Mouse (Mus musculus) adrenal gland, postnatal 36 days (tissue): ENCODE measurements around the gene Trir. TPM values are rescaled to one million over a fixed set of nuclear protein-coding genes. Genes with fewer than 3 reads are reported as not detected.
A peak's percentile ranks its signal among the peaks of the same experiment; 100 is the strongest.

Experiments used
- DNase-seq, 2 experiments: peaks; one replicate each; pipeline ENCODE4 v3.0.0; 2021; ENCODE audit warnings: mixed read lengths in 1 of 2
- total RNA-seq, 2 experiments: library from RNA; stranded (reverse); gene quantifications; 2 replicates each; pipeline ENCODE4 v1.2.3; 2021

Gene Trir
- total RNA-seq, 2 experiments from 2014 or later: 157 to 178 TPM

DNA sequence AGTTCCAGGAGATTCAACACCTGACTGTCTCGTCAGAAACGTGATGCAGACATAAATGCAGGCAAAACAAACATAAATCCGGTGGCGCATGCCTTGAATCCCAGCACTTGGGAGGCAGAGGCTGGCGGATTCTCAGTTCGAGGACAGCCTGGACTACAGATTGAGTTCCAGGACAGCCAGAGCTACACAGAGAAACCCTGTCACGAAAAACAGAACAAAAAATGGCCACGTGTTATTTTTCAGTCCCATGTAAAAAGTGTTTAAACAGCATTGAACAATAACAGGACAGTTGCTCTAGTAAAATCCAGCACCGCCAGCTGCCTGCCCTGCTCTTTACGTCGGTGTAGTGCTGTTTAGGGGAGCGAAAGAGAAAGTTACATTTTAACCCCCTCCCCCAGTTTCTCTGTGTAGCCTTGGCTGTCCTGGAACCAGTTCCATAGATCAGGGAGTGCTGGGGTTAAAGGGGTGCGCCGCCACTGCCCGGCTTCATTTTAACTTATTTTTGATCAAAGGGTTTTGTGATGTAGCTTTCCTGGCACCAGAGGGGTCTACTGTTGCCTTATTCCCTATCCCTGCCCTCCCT, 9.2 kb downstream of the Trir start:
- peak; percentile 31 to 35 for DNase-seq

DNA sequence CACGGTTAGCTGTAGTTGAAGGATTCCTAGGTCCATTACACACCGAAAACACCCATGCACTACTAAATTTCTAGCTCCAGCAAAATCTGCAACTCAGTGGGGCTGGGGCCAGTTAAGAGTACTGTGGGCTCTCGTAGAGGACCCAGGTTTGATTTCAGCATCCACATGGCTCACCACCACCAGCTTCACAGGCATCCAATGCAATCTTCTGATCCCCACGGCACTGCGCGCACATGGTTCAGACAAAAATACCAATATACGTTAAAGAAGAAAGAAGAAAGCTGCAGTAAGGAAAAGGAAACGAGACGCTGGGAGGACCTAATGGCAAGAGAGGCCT, 9.7 kb downstream of the Trir start:
- DNase-seq: no peak

DNA sequence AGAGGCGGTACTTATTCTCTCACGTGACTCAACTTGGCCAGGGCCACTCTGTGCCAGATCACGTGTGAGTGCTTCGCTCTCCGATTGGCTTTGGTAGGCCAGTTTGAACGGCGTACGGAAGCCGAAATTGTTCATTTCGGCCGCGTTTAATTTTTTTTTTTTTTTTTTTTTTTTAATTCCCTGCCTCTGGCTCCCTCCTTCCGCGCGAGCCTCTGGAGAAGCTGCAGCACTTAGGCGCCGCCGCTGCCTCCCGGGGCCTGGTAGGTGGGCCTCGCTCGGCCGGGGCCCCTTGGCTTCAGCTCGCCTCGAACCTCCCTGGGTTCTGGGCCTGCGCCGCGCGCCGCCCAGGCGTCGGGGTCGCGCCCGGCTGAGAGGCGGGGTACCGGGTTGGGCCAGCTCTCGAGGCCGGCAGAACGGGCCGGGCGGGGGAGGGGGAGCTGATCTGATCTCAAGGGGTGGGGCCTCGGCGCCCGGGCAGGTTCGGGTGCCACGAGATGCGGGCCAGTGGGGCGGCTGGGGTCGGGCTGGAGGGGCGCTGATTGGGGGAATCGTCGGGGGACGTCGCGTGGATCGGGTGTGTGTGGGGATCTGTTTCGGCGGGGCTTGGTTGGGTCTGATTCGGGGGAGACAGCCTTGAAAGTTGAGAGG, 10.2 kb downstream of the Trir start, which contains the start of gene Tnpo2:
Gene Tnpo2, plus strand, starts transcription at position 198 of the 648 bp plus-strand sequence.
- peak; percentile 92 to 95 for DNase-seq

DNA sequence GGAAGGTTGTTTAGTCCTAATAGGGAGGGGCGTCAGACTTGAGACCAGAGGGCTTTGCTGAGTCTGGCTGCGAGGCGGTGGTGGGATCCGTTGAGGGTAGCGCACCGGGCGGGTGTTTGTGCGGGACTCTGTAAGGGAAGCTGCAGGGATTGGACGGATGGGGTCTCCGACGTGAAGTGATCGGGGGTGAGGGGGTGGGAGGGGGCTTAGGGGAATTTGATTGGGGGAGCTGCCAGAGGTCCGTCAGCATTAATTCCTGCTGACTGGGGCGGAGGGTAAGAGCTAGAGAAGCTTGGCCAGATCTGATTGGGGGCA, 10.7 kb downstream of the Trir start:
- no peak for DNase-seq

DNA sequence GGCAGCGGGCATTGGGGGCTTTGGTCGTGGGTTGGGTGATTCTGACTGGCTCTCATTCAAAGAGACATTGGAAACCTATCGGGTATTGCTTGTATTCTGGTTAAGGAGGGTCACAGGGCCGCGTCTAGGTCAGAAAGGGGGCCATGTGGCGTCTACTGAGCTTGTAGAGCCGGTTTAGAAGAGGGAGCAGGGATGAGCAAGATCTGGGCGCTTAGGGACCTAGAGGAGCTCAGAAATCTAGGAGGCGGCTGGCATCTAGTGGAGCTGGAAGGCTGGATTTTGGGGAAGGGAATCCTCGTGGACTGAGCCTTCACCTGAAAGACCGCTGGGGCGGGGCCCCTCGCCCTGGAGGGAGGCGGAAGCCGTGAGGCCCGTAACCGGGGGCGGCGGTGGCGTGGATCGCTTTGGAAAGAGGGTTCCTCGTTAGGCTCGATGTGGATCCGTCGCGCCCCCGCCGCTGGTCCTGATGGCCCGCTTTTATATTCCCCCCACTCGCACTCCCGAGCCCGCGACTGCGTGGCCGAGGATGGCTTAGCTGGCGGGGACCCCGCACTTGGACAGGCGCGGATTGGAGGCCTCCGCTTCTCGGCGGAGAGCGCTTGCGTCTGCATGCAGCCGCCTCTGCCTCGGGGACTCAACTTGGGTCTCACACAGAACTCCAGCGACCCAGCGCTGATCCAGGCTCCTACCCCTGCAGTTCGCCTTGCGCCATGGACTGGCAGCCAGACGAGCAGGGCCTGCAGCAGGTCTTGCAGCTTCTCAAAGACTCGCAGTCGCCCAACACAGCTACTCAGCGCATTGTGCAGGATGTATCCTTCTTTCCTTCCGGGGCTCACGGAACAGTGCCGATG, 11.3 kb downstream of the Trir start:
- peak; percentile 64 to 70 for DNase-seq

DNA sequence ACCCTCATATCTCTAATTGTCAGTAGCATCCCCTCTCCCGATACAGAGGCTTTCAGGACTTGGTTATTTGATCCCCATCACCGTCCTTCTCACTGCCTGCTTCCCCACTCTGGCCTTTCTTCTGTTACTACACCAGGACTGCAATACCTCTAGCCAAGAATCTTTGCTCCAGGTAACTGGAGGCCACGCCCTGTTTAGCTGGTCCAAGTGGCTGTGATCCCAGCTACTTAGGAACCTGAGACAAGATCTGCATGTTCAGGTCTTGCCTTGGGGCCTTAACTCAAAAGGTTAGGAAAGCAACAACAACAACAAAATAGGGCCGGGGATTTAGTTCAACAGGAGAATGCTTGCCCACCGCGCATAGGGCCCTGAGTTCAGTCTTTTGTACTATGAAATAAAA, 17.0 kb downstream of the Trir start:
- DNase-seq: no peak

DNA sequence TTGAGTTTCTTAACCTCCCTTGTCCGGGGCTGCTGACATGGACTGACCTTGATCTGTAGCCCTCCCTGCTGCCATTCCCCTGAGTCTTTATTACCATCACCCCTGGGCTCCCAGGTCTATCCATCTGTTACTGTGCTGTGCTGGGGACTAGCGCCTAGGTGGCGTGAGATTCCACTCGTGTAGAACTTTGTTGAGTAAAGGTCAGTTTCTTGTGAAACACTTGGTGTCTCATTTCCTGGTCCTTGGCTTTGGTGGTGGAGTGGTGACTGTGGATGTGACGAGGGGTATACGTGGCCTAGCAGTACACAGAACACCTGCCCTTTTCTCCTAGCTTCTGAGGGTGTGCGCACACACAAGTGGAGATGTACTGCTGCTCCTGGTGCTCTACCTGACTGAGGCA, 30.7 kb downstream of the Trir start:
- DNase-seq: peak in 1 of 2 experiments; percentile 36

DNA sequence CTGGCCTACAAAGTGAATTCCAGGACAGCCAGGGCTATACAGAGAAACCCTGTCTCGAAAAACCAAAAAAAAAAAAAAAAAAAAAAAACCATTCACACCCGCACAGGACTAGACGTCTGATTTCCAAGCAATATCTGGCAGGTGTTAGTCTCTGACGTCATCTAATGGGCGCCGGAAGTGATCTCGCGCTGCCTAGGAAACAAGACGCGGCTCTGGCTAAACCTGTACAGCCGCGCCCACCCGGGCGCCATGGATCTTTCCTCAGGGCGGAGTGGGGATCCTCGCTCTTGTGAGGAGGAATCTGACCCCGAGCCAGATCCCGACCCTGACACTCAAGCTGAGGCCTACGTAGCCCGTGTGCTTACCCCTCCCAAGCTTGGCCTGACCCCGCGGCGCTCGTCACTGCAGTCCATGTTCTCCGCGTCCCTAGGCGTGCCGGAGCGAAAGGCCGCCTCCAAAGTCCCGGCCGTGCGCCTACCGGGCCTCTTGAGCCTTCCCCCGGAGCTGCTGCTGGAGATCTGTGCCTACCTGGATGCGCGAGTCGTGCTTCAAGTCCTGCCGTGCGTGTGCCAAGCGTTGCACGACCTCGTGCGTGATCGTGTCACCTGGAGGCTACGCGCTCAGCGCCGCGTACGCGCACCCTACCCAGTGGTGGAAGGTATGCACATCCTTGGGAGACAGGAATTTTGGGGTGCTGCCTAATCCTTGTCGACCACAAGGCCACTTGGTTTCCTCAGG, 33.4 kb downstream of the Trir start, which contains the start of gene Fbxw9:
Gene Fbxw9, plus strand, starts transcription at position 177 of the 738 bp plus-strand sequence.
- peak; percentile 89 to 91 for DNase-seq

DNA sequence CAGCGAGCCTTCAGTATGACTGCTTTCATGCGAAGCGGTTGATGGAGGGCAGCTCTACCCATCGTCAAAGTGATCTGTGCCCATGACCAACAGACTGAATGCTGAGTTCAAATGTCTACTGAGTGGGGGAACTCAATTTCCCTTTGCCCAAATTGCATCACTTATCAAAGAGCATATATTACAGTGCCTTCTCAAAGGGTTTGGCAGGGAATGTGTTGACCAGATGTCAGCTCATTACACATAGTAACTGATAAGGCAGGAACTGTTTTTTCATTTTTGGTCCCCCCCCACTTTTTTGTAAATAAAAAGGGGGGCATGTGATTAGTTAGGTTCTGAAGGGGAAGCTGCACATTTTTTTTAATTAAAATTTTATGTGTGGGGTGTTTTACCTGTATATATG, 36.0 kb downstream of the Trir start:
- no peak for DNase-seq

DNA sequence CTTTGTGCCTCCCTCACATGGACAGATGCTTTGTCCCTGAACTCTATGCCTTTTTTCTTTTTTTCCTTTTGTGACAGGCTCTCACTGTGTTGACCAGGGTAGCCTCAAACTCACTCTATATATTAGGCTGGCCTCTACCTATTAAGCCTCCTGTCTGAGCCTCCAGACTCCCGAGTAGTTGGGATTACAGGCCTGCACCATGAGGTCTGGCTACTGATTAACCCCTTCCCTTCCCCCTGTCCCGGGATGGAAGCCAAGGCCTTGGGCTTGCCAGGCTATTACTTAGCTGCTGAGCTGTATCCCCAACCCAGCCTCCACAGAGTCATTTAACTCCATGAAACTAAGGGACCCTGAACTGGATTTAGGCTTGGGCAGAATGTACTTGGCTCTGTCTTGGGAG, 38.6 kb downstream of the Trir start:
- no peak for DNase-seq

DNA sequence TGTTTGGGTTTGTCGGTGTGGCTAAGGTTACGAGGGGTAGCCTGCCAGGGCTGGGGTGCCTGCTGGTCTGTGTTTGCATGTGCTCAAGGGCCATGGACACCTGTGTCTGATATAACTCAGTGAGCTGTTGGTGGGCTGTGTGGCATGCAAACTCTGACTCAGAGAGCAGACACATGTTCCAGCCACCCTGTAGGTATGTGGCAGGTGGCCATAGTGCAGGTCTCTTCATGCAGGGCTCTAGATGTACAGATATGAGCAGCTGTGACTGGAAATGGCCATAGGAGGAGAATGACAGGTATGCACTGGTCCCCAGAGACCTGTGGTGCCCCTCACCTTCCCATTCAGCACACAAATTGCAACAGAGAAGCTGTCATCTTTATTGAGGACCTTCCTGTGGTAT, 40.5 kb downstream of the Trir start:
- DNase-seq: no peak

DNA sequence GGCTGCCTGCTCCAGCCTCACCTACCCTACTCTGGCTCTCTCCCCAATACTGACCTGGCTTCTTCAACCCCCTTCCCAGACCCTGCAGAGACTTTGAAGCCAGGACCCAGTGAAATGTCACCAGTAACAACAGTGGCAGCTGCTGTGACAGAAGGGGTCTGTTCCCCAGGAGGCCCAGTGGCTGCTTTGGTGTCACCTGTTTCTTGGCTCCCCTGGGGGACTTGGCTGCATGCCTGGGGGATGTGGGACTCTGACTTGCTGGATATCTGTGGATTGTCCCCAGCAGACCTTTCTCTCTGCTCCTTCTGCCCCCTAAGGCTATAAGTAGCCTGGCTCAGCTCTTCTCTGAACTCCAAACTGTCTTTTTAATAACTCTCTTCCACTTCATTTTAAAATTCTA, 41.4 kb downstream of the Trir start, which contains the start of gene Gm5741:
Gene Gm5741, minus strand, starts transcription at position 1 of the 400 bp plus-strand sequence.
- DNase-seq: no peak

DNA sequence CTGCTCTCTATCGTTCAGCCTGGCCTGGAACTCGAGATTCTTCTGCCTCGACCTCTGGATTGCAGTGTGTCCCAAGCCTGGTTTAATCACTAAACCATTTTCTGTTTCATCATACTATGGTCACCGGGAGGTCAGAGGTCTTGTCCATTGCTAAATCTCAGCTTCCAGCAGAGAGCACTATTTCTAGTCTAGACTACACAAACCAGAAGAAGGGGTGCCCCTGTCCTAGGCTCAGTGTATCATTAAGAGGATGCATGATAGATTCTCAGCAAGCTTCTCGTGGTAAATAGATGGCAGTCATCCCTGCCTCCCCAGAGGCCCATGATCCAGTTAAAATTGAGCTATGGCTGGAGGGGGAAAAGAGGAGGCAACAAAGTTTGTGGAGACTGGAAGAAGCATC, 44.4 kb downstream of the Trir start:
- no peak for DNase-seq

DNA sequence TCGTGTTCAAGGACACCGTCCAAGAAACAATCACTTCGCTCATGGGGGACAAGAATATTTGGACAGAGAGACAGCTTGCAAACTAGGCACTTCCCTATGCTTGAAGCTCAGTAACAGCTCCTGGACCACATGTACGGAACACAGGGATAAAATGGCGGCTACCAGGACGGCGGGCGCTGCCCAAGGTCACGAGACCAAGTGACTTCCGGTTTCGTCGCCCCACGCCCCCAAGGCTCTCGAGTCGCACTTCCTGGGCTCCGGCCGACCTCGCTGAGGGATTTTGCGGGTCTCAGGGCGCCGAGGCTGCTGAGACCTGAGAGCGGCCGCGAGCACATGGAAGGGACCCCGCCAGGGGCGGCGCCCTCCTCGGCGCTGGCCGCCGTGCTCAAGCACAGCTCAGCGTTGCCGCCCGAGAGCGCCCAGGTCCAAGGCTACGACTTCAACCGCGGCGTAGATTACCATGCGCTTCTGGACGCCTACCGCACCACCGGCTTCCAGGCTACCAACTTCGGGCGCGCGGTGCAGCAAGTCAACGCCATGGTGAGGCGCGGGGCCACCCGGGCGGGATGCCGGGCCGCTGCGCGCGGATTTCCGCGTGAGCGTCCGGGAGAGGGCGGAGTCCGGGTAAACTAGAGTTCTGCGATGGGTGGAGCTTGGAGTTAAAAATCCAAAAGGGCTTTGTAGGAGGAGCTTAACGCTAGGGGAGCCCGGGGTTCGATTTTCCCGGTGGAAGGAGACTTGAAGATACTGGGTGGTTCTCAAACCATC, 45.1 kb downstream of the Trir start, which contains the start of gene Dhps:
Gene Dhps, plus strand, starts transcription at position 244 of the 768 bp plus-strand sequence.
- DNase-seq: peak; percentile 93 to 94

DNA sequence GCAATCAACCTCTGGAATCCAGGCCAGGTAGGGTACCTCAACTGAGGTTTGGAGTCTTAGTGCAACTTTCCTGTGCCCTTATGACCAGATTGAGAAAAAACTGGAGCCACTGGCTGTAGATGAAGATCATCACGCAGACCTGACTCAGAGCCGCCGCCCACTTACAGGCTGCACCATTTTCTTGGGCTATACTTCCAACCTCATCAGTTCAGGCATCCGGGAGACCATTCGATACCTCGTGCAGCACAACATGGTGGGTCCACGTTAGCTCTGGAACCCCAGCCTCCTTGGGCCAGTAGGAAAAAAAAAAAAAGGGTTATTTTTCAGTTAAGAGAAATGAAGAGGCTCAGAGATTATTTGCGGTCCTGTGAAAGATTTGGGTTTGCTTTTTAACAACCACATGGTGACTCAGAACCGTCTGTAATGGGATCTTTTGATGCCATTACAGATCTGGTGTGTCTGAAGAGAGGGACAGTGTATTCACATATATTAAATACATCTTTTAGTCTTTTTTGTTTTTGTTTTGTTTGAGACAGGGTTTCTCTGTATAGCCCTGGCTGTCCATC, 45.8 kb downstream of the Trir start:
- DNase-seq: peak in 1 of 2 experiments; percentile 24

DNA sequence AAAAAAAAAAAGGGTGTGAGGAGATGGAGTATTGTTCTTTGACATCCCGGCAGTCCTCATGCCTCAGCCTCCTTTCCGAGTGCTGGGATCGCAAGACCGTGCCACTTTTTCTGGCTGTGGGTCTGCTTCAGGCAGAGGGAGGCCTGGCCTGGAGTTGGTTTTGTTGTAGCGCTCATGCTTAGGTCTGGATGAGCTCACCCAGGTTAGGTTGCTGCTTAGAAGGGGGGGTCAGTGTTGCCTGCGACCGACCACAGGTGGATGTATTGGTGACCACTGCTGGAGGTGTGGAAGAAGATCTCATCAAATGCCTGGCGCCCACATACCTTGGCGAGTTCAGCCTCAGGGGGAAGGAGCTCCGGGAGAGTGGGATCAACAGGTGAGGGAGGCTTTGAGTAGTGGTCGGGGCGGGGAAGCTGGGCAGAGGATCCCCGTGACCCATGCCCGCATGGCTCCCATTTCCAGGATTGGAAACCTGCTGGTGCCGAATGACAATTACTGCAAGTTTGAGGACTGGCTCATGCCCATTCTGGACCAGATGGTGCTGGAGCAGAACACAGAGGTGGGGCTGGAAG, 46.5 kb downstream of the Trir start:
- DNase-seq: no peak

DNA sequence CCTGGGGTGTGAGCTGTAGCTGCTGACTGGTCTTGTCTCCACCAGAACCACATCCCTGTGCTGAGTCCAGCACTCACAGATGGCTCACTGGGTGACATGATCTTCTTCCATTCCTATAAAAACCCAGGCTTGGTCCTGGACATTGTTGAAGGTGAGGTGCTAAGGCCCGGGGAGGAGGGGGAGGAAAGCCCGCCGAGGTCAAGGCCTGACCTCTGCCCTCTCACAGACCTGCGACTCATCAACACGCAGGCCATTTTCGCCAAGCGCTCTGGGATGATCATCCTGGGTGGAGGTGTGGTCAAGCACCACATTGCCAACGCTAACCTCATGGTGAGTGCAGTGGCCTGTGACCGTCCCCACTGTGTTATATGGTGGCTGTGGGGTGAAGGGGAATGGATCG, 47.5 kb downstream of the Trir start:
- DNase-seq: no peak

DNA sequence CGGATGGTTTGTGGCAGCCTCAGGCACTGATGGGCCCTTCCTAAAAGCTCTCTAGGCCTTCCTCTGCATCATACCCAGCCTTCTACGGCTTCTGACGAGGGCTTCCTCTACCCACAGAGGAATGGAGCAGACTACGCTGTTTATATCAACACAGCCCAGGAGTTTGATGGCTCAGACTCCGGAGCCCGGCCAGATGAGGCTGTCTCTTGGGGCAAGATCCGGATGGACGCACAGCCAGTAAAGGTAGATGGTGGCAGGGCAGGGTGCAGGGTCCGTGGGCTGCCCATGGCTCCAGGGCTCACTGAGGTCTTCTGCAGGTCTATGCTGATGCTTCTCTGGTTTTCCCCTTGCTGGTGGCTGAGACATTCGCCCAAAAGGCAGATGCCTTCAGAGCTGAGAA, 48.0 kb downstream of the Trir start:
- DNase-seq: no peak

DNA sequence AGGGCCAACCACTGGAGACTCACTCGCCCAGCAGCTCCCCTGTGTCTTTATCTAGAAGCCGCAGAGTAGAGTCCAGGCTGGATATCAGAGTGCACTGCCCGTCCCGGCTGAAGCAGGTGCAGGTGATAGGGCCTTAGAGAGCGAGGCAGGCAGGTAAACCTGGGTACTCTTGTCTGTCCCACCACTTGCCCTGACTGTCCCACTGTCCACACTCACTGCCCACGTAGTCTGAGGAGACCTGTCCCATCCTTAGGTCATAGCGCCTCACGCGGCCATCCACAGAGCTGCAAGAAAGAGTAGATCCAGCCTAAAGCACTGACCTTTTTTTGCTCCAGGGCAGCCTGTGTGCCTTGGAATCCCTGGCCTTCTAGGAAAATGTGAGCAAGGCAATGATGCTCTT, 49.4 kb downstream of the Trir start:
- DNase-seq: peak; percentile 47 to 62

DNA sequence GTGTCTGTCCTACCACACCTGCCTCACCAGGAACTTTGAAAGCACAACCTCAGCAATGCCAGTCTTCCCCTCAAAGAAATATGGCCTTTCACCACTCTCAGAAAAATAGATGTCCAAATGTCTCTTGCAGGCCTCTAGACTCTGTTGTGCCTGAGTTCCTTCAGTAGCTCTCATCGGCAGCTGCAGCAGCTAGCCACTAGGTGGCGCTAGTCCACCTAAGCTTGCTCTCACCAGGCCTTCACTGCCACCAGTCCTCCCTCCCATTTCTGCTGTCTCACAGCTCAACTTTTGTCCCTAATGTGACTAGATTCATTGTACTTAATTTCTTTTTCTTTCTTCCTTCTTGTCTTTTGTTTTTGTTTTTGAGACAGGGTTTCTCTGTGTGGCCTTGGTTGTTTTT, 50.4 kb downstream of the Trir start:
- peak; percentile 79 to 85 for DNase-seq
